Mouse (Mus musculus) skeletal muscle tissue, postnatal 0 days (tissue): ENCODE measurements around the gene Kcnd2. TPM values are rescaled to one million over a fixed set of nuclear protein-coding genes. Genes with fewer than 3 reads are reported as not detected.

Experiments used
- polyA plus RNA-seq: library from polyadenylated mRNA; unstranded; fragments of >200 nt; fragmentation: Nextera tagmentation; extraction: Ambion mirVana; gene quantifications from 2 replicates; pipeline ENCODE4 v1.2.1, GENCODE M21; 2015

Kcnd2 gene
- 0.54 and 0.56 TPM in 2 replicates for polyA plus RNA-seq

DNA sequence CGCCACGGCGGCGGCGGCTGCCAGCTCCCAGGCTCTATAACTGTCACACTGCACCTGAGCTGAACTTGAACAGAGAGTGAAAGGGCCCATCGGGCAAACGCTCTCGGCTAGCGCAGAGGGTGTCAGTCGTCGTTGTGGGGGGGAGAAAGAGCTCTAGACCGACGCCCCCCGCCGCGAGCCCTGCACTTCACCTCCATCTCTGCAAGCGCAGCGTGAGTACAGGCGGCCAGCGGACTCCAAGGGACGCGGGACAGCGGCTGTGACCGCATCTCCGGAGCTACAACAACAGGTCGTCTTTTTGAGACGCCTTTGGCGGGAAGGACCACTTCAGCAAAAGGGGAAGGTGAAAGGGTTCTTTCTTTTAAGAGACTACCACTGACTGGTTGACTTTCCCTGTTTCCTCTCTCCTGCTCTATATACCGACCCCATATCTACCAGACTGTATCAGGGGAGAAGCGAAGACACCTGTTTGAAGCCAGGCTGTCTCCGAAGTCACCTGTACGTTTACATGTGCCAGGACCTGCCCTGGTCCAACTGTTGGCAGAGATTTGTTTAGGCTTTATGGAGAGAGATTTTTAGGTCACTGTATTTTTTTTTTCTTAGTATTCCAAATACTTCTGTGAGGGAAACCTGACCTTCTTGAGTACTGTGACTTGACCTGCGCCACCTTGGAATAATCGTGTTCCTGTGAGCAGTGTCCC lies at the start of gene Kcnd2:
Kcnd2 (plus strand) TSS at position 13 of the 701 bp plus-strand sequence.

